ENCODE assay signal across 8 mouse cellular contexts in the genomic region with DNA sequence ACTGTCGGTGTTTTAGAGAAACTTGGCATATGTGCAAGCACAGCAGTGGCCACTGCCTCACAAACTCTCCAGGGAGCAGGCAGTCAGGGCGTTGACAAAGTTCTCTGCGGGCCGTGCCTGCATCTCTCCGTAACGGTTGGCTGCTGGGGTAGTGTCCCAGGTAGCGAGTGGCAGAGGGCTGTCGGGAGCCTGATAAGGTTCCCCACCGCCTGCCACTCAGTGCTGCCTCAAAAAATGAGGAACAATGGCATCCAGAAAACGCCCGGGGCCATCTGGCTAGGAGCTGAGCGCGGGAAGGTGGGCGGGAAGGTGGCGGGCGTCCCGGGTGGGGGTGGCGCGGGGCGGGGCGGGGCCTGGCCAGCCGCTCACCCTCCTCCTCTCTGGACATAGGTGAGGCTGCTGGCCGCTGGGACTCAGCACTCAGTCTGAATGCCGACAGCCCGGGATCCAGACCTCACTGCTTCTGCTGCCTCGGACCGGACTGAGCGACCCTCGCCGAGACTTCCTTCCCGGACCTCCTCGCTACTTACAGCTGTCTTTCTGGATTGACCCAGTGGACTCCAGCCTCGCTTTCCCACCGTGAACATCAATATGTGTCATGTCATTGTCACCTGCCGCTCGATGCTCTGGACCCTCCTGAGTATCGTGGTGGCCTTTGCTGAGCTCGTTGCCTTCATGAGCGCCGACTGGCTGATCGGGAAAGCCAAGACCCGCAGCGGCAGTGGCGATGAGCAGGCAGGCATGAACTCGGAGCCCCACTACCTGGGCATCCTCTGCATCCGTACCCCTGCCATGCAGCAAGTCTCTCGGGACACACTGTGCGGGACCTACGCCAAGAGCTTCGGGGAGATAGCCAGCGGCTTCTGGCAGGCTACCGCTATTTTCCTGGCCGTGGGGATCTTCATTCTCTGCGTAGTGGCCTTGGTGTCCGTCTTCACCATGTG.
DNase-seq lines count a peak whose midpoint lies in the region; ATAC-seq and TF ChIP-seq lines count a peak whose summit lies in the region.

No protein-coding gene starts in this region.

- H3K9ac ChIP-seq in forebrain, postnatal 0 days: peak overlapping the region; percentile 49
- H3K9ac ChIP-seq in hindbrain, embryonic 14.5 days: peak overlapping the region; percentile 68
- H3K9ac ChIP-seq in midbrain, embryonic 11.5 days (ENCODE audit: low read length): peak overlapping the region; percentile 51
- peak overlapping the region; percentile 46 for H3K9ac ChIP-seq in stomach, embryonic 15.5 days

- H3K4me2 ChIP-seq in forebrain, postnatal 0 days (ENCODE audit: low read depth): peak overlapping the region; percentile 98
- H3K4me2 ChIP-seq in hindbrain, embryonic 14.5 days (replicated peaks): peak overlapping the region; percentile 96
- peak overlapping the region; percentile 90 for H3K4me2 ChIP-seq in midbrain, embryonic 11.5 days
- H3K4me2 ChIP-seq in stomach, embryonic 15.5 days: peak overlapping the region; percentile 96

- peak; percentile 62 to 63 for DNase-seq in right cerebral cortex, postnatal 10 days (ENCODE audit: low spot score in 2 of 2)
- no peak for DNase-seq in right cerebral cortex, adult 18-20 months
- peak; percentile 62 for DNase-seq in cerebellum, adult 8-10 months
- peak; percentile 64 for DNase-seq in forebrain, postnatal 0 days
- DNase-seq in hindbrain, embryonic 14.5 days (ENCODE audit: low spot score): peak; percentile 40
- DNase-seq in left cerebral cortex, postnatal 4 days: peak; percentile 60
- peak; percentile 93 for DNase-seq in midbrain, embryonic 11.5 days (ENCODE audit: low spot score, missing footprints)

- H3K36me3 ChIP-seq in forebrain, postnatal 0 days (ENCODE audit: insufficient read depth): no peaks in the 10 kb centered on the region
- H3K36me3 ChIP-seq in hindbrain, embryonic 14.5 days (replicated peaks; ENCODE audit: control insufficient read depth, insufficient read depth): no peaks in the 10 kb centered on the region
- no peaks in the 10 kb centered on the region for H3K36me3 ChIP-seq in midbrain, embryonic 11.5 days (ENCODE audit: control insufficient read depth, insufficient read depth, low read length)
- no peaks in the 10 kb centered on the region for H3K36me3 ChIP-seq in stomach, embryonic 15.5 days

- H3K9me3 ChIP-seq in forebrain, postnatal 0 days (ENCODE audit: low read length): no peaks in the 10 kb centered on the region
- H3K9me3 ChIP-seq in hindbrain, embryonic 14.5 days (ENCODE audit: control insufficient read depth, low read length): no peaks in the 10 kb centered on the region
- no peaks in the 10 kb centered on the region for H3K9me3 ChIP-seq in midbrain, embryonic 11.5 days (ENCODE audit: control insufficient read depth, low read length)
- no peaks in the 10 kb centered on the region for H3K9me3 ChIP-seq in stomach, embryonic 15.5 days

- peak overlapping the region; percentile 48 for H3K4me3 ChIP-seq in forebrain, postnatal 0 days (ENCODE audit: low read depth, low read length)
- H3K4me3 ChIP-seq in hindbrain, embryonic 14.5 days (replicated peaks; ENCODE audit: low read length): peak overlapping the region; percentile 48
- peak overlapping the region; percentile 44 for H3K4me3 ChIP-seq in midbrain, embryonic 11.5 days (ENCODE audit: low read depth, low read length)
- H3K4me3 ChIP-seq in stomach, embryonic 15.5 days (replicated peaks): peak overlapping the region; percentile 45

- TF ChIP-seq CTCF in forebrain, postnatal 0 days (IDR thresholded peaks at IDR 0.05; ENCODE audit: low read depth): no peak

- peaks cover 7% of the 10 kb centered on the region; the same call in 1 of the 2 replicates for H3K4me1 ChIP-seq in forebrain, postnatal 0 days (ENCODE audit: insufficient read depth)
- H3K4me1 ChIP-seq in hindbrain, embryonic 14.5 days (replicated peaks; ENCODE audit: control insufficient read depth, insufficient read depth, low read length): peaks cover 14% of the 10 kb centered on the region; the same call in 1 of the 2 replicates
- peaks cover 8% of the 10 kb centered on the region for H3K4me1 ChIP-seq in midbrain, embryonic 11.5 days (ENCODE audit: control insufficient read depth, insufficient read depth, low read length)
- H3K4me1 ChIP-seq in stomach, embryonic 15.5 days: peaks cover 10% of the 10 kb centered on the region

- intact Hi-C loops in left cerebral cortex, postnatal 4 days (cut with DNase I): no loop called here

- under 1% methylated on average over 55 of the region's 55 CpGs for WGBS in forebrain, postnatal 0 days
- 3% methylated on average over 55 of the region's 55 CpGs for WGBS in hindbrain, embryonic 14.5 days
- 3% methylated on average over 52 of the region's 55 CpGs for WGBS in midbrain, embryonic 11.5 days
- 3% methylated on average over 54 of the region's 55 CpGs for WGBS in stomach, embryonic 15.5 days

- peak overlapping the region; percentile 36; the same call in 1 of the 2 replicates for H3K27ac ChIP-seq in forebrain, postnatal 0 days (ENCODE audit: low read depth, low read length)
- no peak overlapping the region for H3K27ac ChIP-seq in hindbrain, embryonic 14.5 days
- no peak overlapping the region for H3K27ac ChIP-seq in midbrain, embryonic 11.5 days (ENCODE audit: low read depth, low read length)
- no peak overlapping the region for H3K27ac ChIP-seq in stomach, embryonic 15.5 days

- ATAC-seq in forebrain, postnatal 0 days: 0 out of 2 replicates have a peak, but pooled peaks have one; percentile 12
- peak; percentile 51 for ATAC-seq in hindbrain, embryonic 14.5 days (ENCODE audit: low FRiP score)
- peak; percentile 49; the same call in 1 of the 2 replicates for ATAC-seq in midbrain, embryonic 11.5 days (ENCODE audit: low FRiP score)
- ATAC-seq in stomach, embryonic 15.5 days (ENCODE audit: insufficient read depth, low FRiP score, low read depth): 0 out of 2 replicates have a peak, but pooled peaks have one; percentile 53

- H3K27me3 ChIP-seq in forebrain, postnatal 0 days (ENCODE audit: insufficient read depth, low read length): no peaks in the 10 kb centered on the region
- peaks cover 21% of the 10 kb centered on the region for H3K27me3 ChIP-seq in hindbrain, embryonic 14.5 days (ENCODE audit: control insufficient read depth, insufficient read depth, low read length)
- peaks cover 9% of the 10 kb centered on the region for H3K27me3 ChIP-seq in midbrain, embryonic 11.5 days (ENCODE audit: control insufficient read depth, insufficient read depth, low read length)
- H3K27me3 ChIP-seq in stomach, embryonic 15.5 days (replicated peaks): 0 out of 2 replicates have a peak, but pooled peaks cover 11% of the 10 kb centered on the region
